Mouse (Mus musculus): ENCODE measurements around the gene 9530068E07Rik. TPM values are rescaled to one million over a fixed set of nuclear protein-coding genes. Genes with fewer than 3 reads are reported as not detected.

9530068E07Rik gene
- polyA plus RNA-seq, 1 experiment: 88.1 TPM

DNA sequence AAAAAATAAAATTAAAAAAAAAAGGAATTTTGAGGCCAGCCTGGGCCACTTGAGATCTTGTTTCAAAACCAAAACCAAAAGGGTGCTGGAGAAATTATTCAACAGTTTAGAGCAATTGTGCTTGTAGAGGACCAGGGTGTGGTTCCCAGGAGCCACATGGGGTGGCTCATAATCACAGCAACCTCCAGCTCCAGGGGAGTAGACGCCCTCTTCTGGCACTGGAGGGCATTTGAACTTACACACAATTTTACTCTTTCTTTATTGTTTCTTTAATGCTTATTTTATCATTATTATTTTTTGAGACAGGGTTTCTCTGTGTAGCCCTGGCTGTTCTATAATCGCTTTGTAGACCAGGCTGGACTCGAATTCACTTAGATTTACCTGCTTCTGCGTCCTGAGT, 885 bp upstream of the 9530068E07Rik start:
- Histone ChIP-seq H3K27ac (ENCODE audit: insufficient read depth, low read length) (no peak overlapping the region), H3K4me3 (replicated peaks; ENCODE audit: insufficient read depth, low read depth, low read length) (no peak overlapping the region), H3K27me3 (ENCODE audit: control insufficient read depth, insufficient read depth, low read length) (no peaks in the 10 kb centered on the region), H3K4me1 (ENCODE audit: control insufficient read depth, insufficient read depth, low read length) (no peaks in the 10 kb centered on the region)
- WGBS: 38% methylated on average over 4 of the region's 4 CpGs
- TF ChIP-seq POLR2A (IDR thresholded peaks at IDR 0.05; ENCODE audit: borderline replicate concordance, insufficient read depth, low read length) (no peak), CTCF (IDR thresholded peaks at IDR 0.05; ENCODE audit: borderline replicate concordance, insufficient read depth, low read depth, low read length) (no peak)
- no peak for DNase-seq

DNA sequence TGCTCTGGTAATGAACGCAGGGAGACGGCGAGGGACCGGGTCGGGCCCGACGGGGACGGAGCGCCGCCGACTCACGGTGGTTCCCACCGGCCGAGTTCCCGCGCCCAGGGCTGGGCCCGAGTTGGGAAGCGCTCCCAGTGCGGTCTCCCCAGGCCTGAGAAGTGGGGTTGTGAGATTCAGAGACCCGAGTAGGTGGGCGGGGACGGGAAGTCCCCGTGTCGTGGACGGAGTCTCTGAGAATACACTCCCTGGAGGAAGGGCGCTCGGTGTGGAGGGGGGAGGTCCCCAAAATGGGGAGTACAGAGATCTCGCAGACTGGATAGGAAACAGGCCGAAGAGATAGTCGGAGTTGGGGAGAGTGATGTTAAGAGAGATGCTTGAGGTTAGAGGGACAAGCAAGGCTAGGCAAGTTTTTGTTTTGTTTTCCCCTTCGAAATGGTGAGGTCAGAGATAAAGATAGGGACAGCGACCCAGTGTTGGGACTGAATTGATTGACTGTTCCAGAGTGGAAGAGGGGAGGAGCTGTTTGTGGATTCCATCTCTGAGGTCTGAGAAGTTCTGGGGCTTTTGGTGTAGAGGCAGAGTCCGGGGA, 465 bp downstream of the 9530068E07Rik start:
- DNase-seq: peak in 1 of 2 experiments; percentile 24
- TF ChIP-seq POLR2A (IDR thresholded peaks at IDR 0.05; ENCODE audit: borderline replicate concordance, insufficient read depth, low read length) (no peak), CTCF (IDR thresholded peaks at IDR 0.05; ENCODE audit: borderline replicate concordance, insufficient read depth, low read depth, low read length) (no peak)
- Histone ChIP-seq H3K27ac (ENCODE audit: insufficient read depth, low read length) (peak overlapping the region; percentile 53), H3K4me1 (ENCODE audit: control insufficient read depth, insufficient read depth, low read length) (no peaks in the 10 kb centered on the region), H3K4me3 (replicated peaks; ENCODE audit: insufficient read depth, low read depth, low read length) (peak overlapping the region; percentile 58), H3K27me3 (ENCODE audit: control insufficient read depth, insufficient read depth, low read length) (no peaks in the 10 kb centered on the region)
- WGBS: 1% methylated on average over 33 of the region's 33 CpGs

DNA sequence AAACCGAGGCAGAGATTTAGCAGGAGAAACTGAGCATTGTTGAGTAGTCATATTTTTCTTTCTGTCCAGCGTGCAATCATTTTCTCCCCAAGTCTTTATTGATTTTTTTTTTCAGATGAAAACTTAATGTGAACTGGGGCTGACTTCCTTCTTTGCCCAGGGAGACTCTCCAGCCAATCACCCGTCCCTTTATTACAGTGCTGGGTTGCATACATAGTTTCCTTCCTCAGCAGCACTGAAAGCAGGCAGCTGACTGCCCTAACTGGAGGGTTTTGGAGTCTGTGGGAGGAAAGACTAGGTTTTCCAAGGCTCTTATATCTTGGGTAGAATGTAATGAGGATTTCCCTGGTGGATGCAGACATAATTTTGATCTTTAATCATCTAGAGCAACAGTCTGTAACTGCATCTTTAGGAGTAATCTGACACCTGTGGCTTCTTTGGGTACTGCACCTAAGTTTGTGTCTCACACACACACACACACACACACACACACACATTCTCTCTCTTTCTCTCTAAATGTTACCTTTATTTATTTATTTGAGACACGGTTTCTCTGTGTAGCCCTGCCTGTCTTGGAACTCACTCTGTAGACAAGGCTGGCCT, 1.3 kb downstream of the 9530068E07Rik start:
- Histone ChIP-seq H3K27ac (ENCODE audit: insufficient read depth, low read length) (no peak overlapping the region), H3K4me3 (replicated peaks; ENCODE audit: insufficient read depth, low read depth, low read length) (no peak overlapping the region), H3K4me1 (ENCODE audit: control insufficient read depth, insufficient read depth, low read length) (no peaks in the 10 kb centered on the region), H3K27me3 (ENCODE audit: control insufficient read depth, insufficient read depth, low read length) (no peaks in the 10 kb centered on the region)
- TF ChIP-seq CTCF (IDR thresholded peaks at IDR 0.05; ENCODE audit: borderline replicate concordance, insufficient read depth, low read depth, low read length) (no peak), POLR2A (IDR thresholded peaks at IDR 0.05; ENCODE audit: borderline replicate concordance, insufficient read depth, low read length) (no peak)
- WGBS: 81% methylated on average over 4 of the region's 4 CpGs
- DNase-seq: no peak

DNA sequence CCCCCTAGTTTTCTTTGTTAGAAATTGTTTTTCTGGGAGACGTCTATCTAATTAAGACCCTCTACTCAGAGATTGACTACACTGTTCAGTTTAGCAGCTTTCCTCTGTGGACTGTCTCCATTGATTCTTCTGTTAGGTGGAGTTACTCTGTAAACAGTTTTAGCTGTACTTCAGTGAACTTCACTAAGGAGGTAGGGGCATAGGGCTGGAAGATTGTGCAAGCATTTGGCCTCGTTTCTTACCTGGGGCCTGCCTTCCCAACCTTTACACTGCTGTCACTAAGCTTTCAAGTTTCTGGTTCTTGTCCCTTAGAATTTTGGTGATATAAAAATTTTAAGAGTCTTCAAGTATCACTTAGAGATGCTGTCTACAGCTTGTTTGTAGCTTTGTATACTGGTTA, 5.2 kb downstream of the 9530068E07Rik start:
- Histone ChIP-seq H3K27me3 (ENCODE audit: control insufficient read depth, insufficient read depth, low read length) (no peaks in the 10 kb centered on the region), H3K4me3 (replicated peaks; ENCODE audit: insufficient read depth, low read depth, low read length) (no peak overlapping the region), H3K27ac (ENCODE audit: insufficient read depth, low read length) (no peak overlapping the region), H3K4me1 (ENCODE audit: control insufficient read depth, insufficient read depth, low read length) (no peaks in the 10 kb centered on the region)
- DNase-seq: no peak
- 77% methylated on average over 2 of the region's 2 CpGs for whole genome bisulfite sequencing
- TF ChIP-seq POLR2A (IDR thresholded peaks at IDR 0.05; ENCODE audit: borderline replicate concordance, insufficient read depth, low read length) (no peak), CTCF (IDR thresholded peaks at IDR 0.05; ENCODE audit: borderline replicate concordance, insufficient read depth, low read depth, low read length) (no peak)

DNA sequence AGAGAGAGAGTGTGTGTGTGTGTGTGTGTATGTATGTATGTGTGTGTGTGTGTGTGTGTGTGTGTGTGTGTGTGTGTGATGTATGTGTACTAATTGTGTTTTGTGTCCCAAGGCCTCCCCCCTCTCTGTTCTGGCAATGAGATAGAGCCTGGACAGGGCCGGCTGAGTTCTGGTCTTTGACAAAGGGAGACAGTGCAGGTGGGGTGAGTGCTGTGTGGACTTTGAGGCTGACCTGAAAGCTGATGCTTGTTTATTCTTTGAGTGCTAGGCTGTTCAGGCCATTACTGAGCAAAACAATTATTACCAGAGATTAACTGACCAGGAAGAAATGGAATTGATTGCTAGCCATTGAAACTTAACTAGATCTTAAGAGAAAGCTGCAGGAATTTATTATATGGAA, 6.3 kb downstream of the 9530068E07Rik start:
- H3K27ac ChIP-seq (ENCODE audit: insufficient read depth, low read length): no peak overlapping the region
- no peaks in the 10 kb centered on the region for H3K4me1 ChIP-seq (ENCODE audit: control insufficient read depth, insufficient read depth, low read length)
- no peak for TF ChIP-seq POLR2A (IDR thresholded peaks at IDR 0.05; ENCODE audit: borderline replicate concordance, insufficient read depth, low read length)
- TF ChIP-seq CTCF (IDR thresholded peaks at IDR 0.05; ENCODE audit: borderline replicate concordance, insufficient read depth, low read depth, low read length): no peak
- H3K27me3 ChIP-seq (ENCODE audit: control insufficient read depth, insufficient read depth, low read length): no peaks in the 10 kb centered on the region
- H3K4me3 ChIP-seq (replicated peaks; ENCODE audit: insufficient read depth, low read depth, low read length): no peak overlapping the region
- WGBS: 50% methylated on average over 1 of the region's 1 CpGs
- no peak for DNase-seq

DNA sequence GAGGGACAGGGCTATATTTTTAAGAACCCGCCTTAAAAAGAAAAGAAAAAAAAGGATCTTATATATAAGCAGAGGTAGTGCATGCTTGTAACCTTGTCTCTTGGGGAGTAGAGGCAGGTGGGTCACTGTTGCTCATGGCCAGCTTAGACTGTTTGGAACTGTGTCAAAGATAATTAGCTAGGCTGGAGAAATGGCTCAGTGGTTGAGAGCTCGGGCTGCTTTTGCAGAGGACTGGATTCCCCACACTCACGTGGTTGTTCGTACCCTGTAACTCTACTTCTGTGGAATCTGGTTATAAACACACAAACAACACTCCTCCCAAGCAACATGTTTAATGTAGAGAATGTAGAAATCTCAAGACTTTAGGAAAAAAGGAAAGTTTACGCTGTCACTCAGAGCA, 8.0 kb downstream of the 9530068E07Rik start:
- TF ChIP-seq POLR2A (IDR thresholded peaks at IDR 0.05; ENCODE audit: borderline replicate concordance, insufficient read depth, low read length) (no peak), CTCF (IDR thresholded peaks at IDR 0.05; ENCODE audit: borderline replicate concordance, insufficient read depth, low read depth, low read length) (no peak)
- DNase-seq: no peak
- no peak overlapping the region for H3K4me3 ChIP-seq (replicated peaks; ENCODE audit: insufficient read depth, low read depth, low read length)
- H3K27ac ChIP-seq (ENCODE audit: insufficient read depth, low read length): no peak overlapping the region
- 72% methylated on average over 5 of the region's 5 CpGs for WGBS
- H3K27me3 ChIP-seq (ENCODE audit: control insufficient read depth, insufficient read depth, low read length): no peaks in the 10 kb centered on the region
- H3K4me1 ChIP-seq (ENCODE audit: control insufficient read depth, insufficient read depth, low read length): no peaks in the 10 kb centered on the region

DNA sequence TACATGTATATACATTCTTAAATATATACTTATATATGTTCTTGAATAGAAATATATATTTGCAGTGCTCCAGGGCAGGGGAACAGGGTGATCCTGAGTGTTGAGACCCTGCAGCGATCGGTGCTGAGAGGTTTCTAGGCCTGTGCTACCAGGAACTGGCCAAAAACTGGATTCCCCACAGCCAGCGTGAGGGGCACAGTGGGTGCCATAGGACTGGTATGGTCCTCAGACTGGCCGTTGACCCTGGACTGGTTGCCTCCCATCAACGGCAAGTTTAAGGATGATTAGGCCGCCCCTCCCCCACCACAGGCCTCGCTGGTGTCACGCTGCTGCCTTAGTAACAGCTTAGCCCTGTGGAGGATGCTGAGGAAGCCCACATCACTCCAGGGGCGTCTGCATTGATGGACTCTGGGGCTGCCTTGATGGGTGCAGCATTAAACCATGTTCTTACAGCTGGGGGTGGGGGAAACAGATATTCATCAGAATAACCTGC, 9.0 kb downstream of the 9530068E07Rik start:
- WGBS: 71% methylated on average over 9 of the region's 9 CpGs
- H3K4me3 ChIP-seq (replicated peaks; ENCODE audit: insufficient read depth, low read depth, low read length): no peak overlapping the region

DNA sequence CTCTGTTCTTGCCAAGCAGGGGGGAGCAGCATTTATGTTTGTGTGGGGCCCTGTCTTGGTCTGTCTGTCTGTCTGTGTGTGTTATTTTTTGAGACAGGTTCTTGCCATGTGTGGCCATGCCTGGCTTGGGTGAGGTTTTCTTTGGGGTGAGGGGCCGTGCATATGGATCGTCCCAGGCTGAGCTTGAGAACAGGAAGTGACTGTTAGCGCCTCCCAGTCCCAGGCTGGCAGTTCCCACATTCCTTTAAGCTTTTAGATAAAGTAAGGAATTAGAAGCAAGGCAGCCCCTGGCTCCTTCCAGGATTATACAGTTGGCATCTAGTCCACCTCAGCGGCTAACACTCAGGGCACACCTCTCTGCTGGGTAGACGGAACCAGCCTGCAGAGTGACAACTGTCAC, 13.1 kb downstream of the 9530068E07Rik start:
- Histone ChIP-seq H3K4me1 (ENCODE audit: control insufficient read depth, insufficient read depth, low read length) (no peaks in the 10 kb centered on the region), H3K4me3 (replicated peaks; ENCODE audit: insufficient read depth, low read depth, low read length) (no peak overlapping the region), H3K27me3 (ENCODE audit: control insufficient read depth, insufficient read depth, low read length) (no peaks in the 10 kb centered on the region), H3K27ac (ENCODE audit: insufficient read depth, low read length) (no peak overlapping the region)
- TF ChIP-seq CTCF (IDR thresholded peaks at IDR 0.05; ENCODE audit: borderline replicate concordance, insufficient read depth, low read depth, low read length) (no peak), POLR2A (IDR thresholded peaks at IDR 0.05; ENCODE audit: borderline replicate concordance, insufficient read depth, low read length) (no peak)
- WGBS: 84% methylated on average over 5 of the region's 5 CpGs
- no peak for DNase-seq

More for the DNA sequence above, 9.0 kb downstream of the 9530068E07Rik start:
- DNase-seq: no peak
- H3K27me3 ChIP-seq (ENCODE audit: control insufficient read depth, insufficient read depth, low read length): no peaks in the 10 kb centered on the region
- no peak overlapping the region for H3K27ac ChIP-seq (ENCODE audit: insufficient read depth, low read length)
- H3K4me1 ChIP-seq (ENCODE audit: control insufficient read depth, insufficient read depth, low read length): no peaks in the 10 kb centered on the region
- TF ChIP-seq CTCF (IDR thresholded peaks at IDR 0.05; ENCODE audit: borderline replicate concordance, insufficient read depth, low read depth, low read length): no peak
- TF ChIP-seq POLR2A (IDR thresholded peaks at IDR 0.05; ENCODE audit: borderline replicate concordance, insufficient read depth, low read length): no peak

Data from cerebellum, adult 2 months (tissue).